Comparison of ENCODE assay signal across 18 mouse cellular contexts in the genomic region with DNA sequence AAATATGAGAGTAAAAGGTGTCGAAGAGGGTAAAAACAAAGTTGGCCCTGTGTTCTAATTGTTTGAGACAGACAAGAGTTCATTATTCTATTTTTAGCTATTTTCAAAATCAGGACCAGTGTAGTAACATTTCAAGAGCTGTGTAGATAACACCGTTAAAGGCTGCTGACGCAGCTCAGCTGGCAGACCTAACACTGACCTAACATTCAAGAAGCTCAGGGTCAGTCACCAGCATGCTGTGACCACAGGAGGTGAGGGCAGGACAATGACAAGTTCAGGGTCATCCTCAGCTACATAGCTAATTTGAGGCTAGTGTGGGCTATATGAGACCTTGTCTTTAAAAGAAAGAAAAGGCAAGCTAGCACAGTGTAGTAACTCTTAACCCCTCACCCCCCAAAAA.
DNase-seq lines count a peak whose midpoint lies in the region; ATAC-seq and TF ChIP-seq lines count a peak whose summit lies in the region.
"Had no signal": no experiment of that assay in that cellular context is flagged by ENCODE, and none has a peak within 500 bp of the region (broad histone marks: within the 10 kb centered on the region; RNA-seq: fewer than 3 reads in every experiment).

No protein-coding gene starts in this region.

- H3K4me3 ChIP-seq in heart, embryonic 10.5 days, result no peak overlapping the region
- no peak overlapping the region for H3K4me3 ChIP-seq in heart, embryonic 11.5 days (ENCODE audit: low read depth, low read length)
- no peak overlapping the region for H3K4me3 ChIP-seq in thymus, adult 2 months (ENCODE audit: control insufficient read depth, insufficient read depth, low read length)
- H3K4me3 ChIP-seq: forebrain, embryonic 12.5 days; hindbrain, embryonic 15.5 days; left cerebral cortex, adult 2 months had no signal

- 0 out of 2 replicates have a peak, but pooled peaks have one; percentile 35 for ATAC-seq in heart, embryonic 11.5 days (replicated peaks; ENCODE audit: insufficient number of reproducible peaks, low FRiP score, low TSS enrichment)

- WGBS in heart, embryonic 10.5 days, result 40% methylated on average over 3 of the region's 3 CpGs
- WGBS in heart, embryonic 11.5 days (ENCODE audit: insufficient replicate concordance), result 41% methylated on average over 3 of the region's 3 CpGs
- WGBS in thymus, adult 2 months, result 95% methylated on average over 3 of the region's 3 CpGs

- H3K27me3 ChIP-seq in heart, embryonic 10.5 days (ENCODE audit: insufficient read depth, poor library complexity, severe bottlenecking), result no peaks in the 10 kb centered on the region
- H3K27me3 ChIP-seq in heart, embryonic 11.5 days (ENCODE audit: control insufficient read depth, insufficient read depth, low read length), result no peaks in the 10 kb centered on the region
- no peaks in the 10 kb centered on the region for H3K27me3 ChIP-seq in thymus, adult 2 months (ENCODE audit: control insufficient read depth, insufficient read depth, low read length)
- H3K27me3 ChIP-seq: forebrain, embryonic 12.5 days; hindbrain, embryonic 15.5 days had no signal

- H3K4me1 ChIP-seq in heart, embryonic 10.5 days, result peaks cover 8% of the 10 kb centered on the region
- H3K4me1 ChIP-seq in heart, embryonic 11.5 days (ENCODE audit: control insufficient read depth, insufficient read depth, low read length), result 0 out of 2 replicates have a peak, but pooled peaks cover 4% of the 10 kb centered on the region
- no peaks in the 10 kb centered on the region for H3K4me1 ChIP-seq in thymus, adult 2 months (replicated peaks; ENCODE audit: control insufficient read depth, insufficient read depth, low read length)
- H3K4me1 ChIP-seq: hindbrain, embryonic 15.5 days had no signal

- TF ChIP-seq POLR2A in thymus, adult 2 months (IDR thresholded peaks at IDR 0.05; ENCODE audit: control insufficient read depth, extremely low read depth, insufficient read depth, low read length, poor library complexity), result no peak

- peak; percentile 46 to 77 for DNase-seq in heart, adult 18-20 months
- DNase-seq in heart, embryonic 10.5 days (ENCODE audit: low spot score), result no peak
- peak; percentile 75 for DNase-seq in adrenal gland, adult 2 months
- DNase-seq in heart, postnatal 14 days, result peak; percentile 22 to 39
- no peak for DNase-seq in cerebellum, postnatal 4 days (ENCODE audit: low spot score in 2 of 2)
- no peak for DNase-seq in thymus, adult 2 months
- DNase-seq in cerebellum, adult 8-10 months, result no peak
- DNase-seq: cerebellum, postnatal 14 days; gastrocnemius, postnatal 25 days; kidney, adult 11 months; kidney, postnatal 10 days; midbrain, embryonic 14.5 days; retina, postnatal 1 day had no signal

- no peak overlapping the region for H3K4me2 ChIP-seq in heart, embryonic 11.5 days
- H3K4me2 ChIP-seq: forebrain, embryonic 12.5 days; hindbrain, embryonic 15.5 days had no signal

- H3K27ac ChIP-seq in heart, embryonic 10.5 days, result no peak overlapping the region
- no peak overlapping the region for H3K27ac ChIP-seq in heart, embryonic 11.5 days (ENCODE audit: low read depth, low read length)
- H3K27ac ChIP-seq in thymus, adult 2 months (ENCODE audit: control insufficient read depth, insufficient read depth, low read length), result no peak overlapping the region
- H3K27ac ChIP-seq: forebrain, embryonic 12.5 days; hindbrain, embryonic 15.5 days; left cerebral cortex, adult 2 months; liver, embryonic 14.5 days had no signal

- intact Hi-C loops in heart, postnatal 14 days (cut with DNase I), result no loop called here

- no peak for TF ChIP-seq CTCF in thymus, adult 2 months (IDR thresholded peaks at IDR 0.05; ENCODE audit: borderline replicate concordance, control insufficient read depth, extremely low read depth, insufficient read depth, low read length, poor library complexity)

- no peaks in the 10 kb centered on the region for H3K36me3 ChIP-seq in heart, embryonic 10.5 days
- no peaks in the 10 kb centered on the region for H3K36me3 ChIP-seq in heart, embryonic 11.5 days (ENCODE audit: control insufficient read depth, insufficient read depth, low read length)
- no peaks in the 10 kb centered on the region for H3K36me3 ChIP-seq in thymus, adult 2 months (ENCODE audit: control insufficient read depth, insufficient read depth, low read length)
- H3K36me3 ChIP-seq: forebrain, embryonic 12.5 days; hindbrain, embryonic 15.5 days had no signal

- no peaks in the 10 kb centered on the region for H3K9me3 ChIP-seq in heart, embryonic 10.5 days
- H3K9me3 ChIP-seq in heart, embryonic 11.5 days (replicated peaks; ENCODE audit: control insufficient read depth, low read length), result no peaks in the 10 kb centered on the region
- H3K9me3 ChIP-seq: forebrain, embryonic 12.5 days; hindbrain, embryonic 15.5 days had no signal

- no peak overlapping the region for H3K9ac ChIP-seq in heart, embryonic 11.5 days (ENCODE audit: low read depth, low read length)
- H3K9ac ChIP-seq: forebrain, embryonic 12.5 days; hindbrain, embryonic 15.5 days; liver, embryonic 14.5 days had no signal

Comparison
In these comparisons a context has a peak if more than half of its experiments do, and no peak if none do; other contexts are left out.
1. DNase-seq: peak in heart, adult 18-20 months (2 of 2), adrenal gland, adult 2 months (single experiment) and heart, postnatal 14 days (2 of 2); none in heart, embryonic 10.5 days (single experiment), cerebellum, postnatal 4 days (0 of 2), thymus, adult 2 months (single experiment) and cerebellum, adult 8-10 months (single experiment).